Mouse (Mus musculus) cortical plate, adult 2 months (tissue): ENCODE measurements around the gene Slc8a1. TPM values are rescaled to one million over a fixed set of nuclear protein-coding genes. Genes with fewer than 3 reads are reported as not detected.

Experiments used
- H3K27ac ChIP-seq: fragments of 200-500 bp; 2 replicates; pipeline ENCODE4 v1.5.1; 2012; ENCODE audit warnings: low read length, control low read depth, inconsistent platforms; ENCODE audit not compliant: insufficient read depth
- H3K4me1 ChIP-seq: fragments of 200-500 bp; 2 replicates; pipeline ENCODE4 v1.6.1; 2011; ENCODE audit warnings: low read length; ENCODE audit not compliant: control insufficient read depth, insufficient read depth
- H3K4me3 ChIP-seq: fragments of 200-500 bp; 2 replicates; pipeline ENCODE4 v1.5.1; 2011; ENCODE audit warnings: mild to moderate bottlenecking, low read length, control low read depth; ENCODE audit not compliant: insufficient read depth
- CTCF ChIP-seq: fragments of 200-500 bp; IDR thresholded peaks from 2 replicates; pipeline ENCODE4 v1.5.1; 2011; ENCODE audit warnings: mild to moderate bottlenecking, control low read depth, low read length; ENCODE audit not compliant: insufficient read depth; ENCODE audit errors: extremely low read depth
- POLR2A ChIP-seq: fragments of 200-500 bp; IDR thresholded peaks from 2 replicates; pipeline ENCODE4 v1.6.1; 2011; ENCODE audit warnings: mild to moderate bottlenecking, low read length, control low read depth; ENCODE audit not compliant: insufficient read depth; ENCODE audit errors: extremely low read depth
- polyA plus RNA-seq: library from polyadenylated mRNA; depleted of rRNA; stranded (reverse); fragments of >200 nt; gene quantifications from 2 replicates; pipeline ENCODE4 v1.2.3, GENCODE M21; 2012

The Slc8a1 gene
- polyA plus RNA-seq, 1 experiment: 29.5 TPM

DNA sequence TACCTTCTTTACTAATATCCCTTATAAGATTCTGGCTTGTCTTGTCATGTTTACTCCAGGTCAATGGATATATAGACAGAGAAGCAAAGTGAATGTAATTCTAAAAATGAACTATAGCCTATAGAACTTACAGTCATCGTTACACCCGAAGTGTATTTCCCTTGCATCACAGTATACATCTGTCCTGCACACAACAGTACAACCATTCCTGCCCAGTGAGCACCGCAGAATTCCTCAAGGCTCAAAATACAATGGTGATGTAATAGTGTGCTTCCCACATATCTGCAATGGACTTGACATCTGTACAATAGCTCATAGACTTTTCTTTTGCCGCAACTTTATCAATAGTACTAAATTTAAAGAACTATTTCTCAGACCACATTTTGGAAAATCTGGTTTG, 8.3 kb downstream of the Slc8a1 start:
- TF ChIP-seq CTCF (no peak), POLR2A (no peak)
- Histone ChIP-seq H3K4me3 (no peak overlapping the region), H3K27ac (no peak overlapping the region), H3K4me1 (no peaks in the 10 kb centered on the region)

DNA sequence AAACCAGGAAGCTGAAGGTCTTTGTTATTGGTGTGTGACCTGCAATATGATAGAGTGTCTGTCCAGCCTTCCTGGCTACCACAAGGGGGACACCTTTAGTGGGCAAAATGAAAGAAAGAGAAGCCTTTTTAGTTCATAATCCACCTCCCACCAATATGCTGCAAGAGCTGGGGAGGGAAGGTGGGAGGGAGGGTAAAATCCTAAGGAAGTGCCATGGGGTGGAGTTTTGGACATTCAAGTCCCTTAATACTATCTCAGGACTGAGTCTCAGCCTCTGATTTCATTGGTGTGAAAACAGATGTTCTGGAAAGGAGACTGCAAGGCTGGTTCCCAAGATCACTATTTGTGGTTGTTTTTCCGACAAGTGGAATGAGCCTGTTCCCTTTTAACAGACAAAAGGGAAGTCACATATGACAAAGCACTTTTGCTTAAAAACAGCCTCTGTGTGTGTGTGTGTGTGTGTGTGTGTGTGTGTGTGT, 25.9 kb downstream of the Slc8a1 start:
- H3K4me1 ChIP-seq: no peaks in the 10 kb centered on the region
- TF ChIP-seq CTCF (no peak), POLR2A (no peak)
- no peak overlapping the region for H3K4me3 ChIP-seq
- H3K27ac ChIP-seq: no peak overlapping the region; the same call in 1 of the 2 replicates

DNA sequence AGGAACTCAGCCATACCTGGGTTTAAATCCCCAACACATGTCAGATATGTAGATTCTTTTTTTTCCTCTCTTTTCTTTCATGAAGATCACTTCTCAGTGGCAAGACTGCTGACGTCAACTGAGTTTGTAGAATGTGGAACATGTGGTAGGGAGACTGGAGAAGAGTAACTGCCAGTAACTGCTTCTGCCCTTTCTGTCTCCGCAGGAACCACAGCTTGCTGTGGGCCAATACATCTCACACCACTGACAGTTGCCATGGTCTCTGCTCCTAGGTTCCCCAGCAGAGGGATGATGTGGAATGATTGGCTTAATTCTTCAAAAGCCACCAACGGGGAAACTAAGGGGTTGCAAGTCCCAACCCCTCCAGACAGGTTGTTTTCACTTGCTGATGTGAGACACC, 33.4 kb downstream of the Slc8a1 start:
- H3K4me1 ChIP-seq: no peaks in the 10 kb centered on the region
- TF ChIP-seq CTCF (no peak), POLR2A (no peak)

DNA sequence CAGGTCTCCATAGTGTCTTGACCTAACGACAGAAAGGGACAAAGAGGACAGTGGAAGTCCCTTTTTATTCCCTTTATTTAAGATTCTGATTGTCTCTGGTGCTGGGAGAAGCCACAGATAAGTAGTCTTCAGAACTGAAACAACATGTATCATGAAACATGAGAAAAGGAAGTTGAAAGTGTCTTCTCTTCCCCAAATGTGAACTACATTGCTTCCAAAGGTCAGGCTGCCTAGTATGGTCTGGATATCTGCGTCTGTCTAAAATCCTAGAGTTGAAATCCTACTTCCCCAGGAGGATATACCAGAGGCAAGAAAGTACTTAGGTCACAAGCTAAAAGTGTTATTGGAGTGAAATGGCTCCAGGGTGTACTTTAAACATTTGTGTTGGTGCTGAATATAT, 34.9 kb downstream of the Slc8a1 start:
- no peak for TF ChIP-seq CTCF
- no peak for TF ChIP-seq POLR2A
- H3K27ac ChIP-seq: no peak overlapping the region
- H3K4me3 ChIP-seq: no peak overlapping the region
- no peaks in the 10 kb centered on the region for H3K4me1 ChIP-seq

More for the DNA sequence above, 33.4 kb downstream of the Slc8a1 start:
- Histone ChIP-seq H3K4me3 (no peak overlapping the region), H3K27ac (no peak overlapping the region)

DNA sequence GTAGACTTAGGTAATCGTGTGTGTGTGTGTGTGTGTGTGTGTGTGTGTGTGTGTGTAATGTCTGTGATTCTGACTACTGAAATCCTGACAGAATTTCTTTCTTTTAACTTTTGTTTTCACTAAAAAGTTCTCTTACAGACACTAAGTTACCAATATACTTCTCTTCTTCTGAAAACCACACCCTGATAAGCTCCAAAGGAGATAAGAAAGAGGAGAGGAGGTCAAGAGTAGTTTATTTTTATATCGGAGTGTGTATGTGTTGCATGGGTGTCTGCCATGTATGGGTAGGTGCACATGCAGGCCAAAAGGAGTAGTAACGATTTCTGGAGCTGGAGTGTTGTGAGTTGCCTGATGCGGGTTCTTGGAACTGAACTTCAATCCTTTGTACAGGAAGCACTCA, 36.5 kb downstream of the Slc8a1 start:
- Histone ChIP-seq H3K4me3 (no peak overlapping the region), H3K27ac (no peak overlapping the region), H3K4me1 (no peaks in the 10 kb centered on the region)
- TF ChIP-seq POLR2A (no peak), CTCF (no peak)

DNA sequence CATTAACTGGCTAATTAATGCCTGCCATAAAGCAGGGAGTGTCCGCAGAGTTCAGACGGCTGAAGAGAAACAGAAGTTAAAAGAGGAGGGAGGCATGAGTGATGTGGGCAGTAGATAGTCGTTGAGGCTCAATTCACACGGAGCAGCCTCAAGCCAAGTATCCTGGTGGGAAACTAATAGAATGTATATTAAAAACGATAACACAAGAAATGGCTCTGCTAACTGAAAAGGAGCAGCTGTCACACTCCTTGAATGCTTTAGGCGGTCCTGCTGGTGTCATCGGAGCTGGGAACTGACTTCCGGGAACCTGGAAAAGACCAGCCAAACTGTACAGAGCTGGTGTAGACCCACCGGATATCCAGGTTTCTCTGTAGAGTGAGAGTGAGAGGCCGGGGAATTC, 39.4 kb downstream of the Slc8a1 start:
- no peak for TF ChIP-seq POLR2A
- no peak for TF ChIP-seq CTCF
- no peaks in the 10 kb centered on the region for H3K4me1 ChIP-seq
- no peak overlapping the region for H3K27ac ChIP-seq
- H3K4me3 ChIP-seq: no peak overlapping the region

DNA sequence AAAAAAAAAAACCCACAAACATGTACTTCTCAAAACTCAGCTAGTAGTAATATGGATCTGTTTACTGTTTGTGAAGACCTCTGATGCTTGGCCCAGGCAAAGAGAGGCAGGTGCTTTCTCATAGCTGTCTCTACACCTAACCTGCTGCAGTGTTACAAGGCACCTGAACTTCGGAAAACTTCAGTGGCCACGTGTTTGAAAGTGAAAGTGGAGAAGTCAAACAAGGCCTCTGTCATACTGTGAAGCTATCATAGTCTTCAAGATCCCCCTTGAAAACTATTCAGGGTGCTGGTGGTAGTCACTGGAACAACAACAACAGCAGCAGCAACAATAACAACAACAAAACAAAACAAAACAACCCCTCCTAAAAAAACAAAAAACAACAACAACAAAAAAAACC, 40.5 kb downstream of the Slc8a1 start:
- no peak overlapping the region for H3K4me3 ChIP-seq
- H3K4me1 ChIP-seq: no peaks in the 10 kb centered on the region
- no peak overlapping the region for H3K27ac ChIP-seq
- no peak for TF ChIP-seq CTCF
- TF ChIP-seq POLR2A: no peak

DNA sequence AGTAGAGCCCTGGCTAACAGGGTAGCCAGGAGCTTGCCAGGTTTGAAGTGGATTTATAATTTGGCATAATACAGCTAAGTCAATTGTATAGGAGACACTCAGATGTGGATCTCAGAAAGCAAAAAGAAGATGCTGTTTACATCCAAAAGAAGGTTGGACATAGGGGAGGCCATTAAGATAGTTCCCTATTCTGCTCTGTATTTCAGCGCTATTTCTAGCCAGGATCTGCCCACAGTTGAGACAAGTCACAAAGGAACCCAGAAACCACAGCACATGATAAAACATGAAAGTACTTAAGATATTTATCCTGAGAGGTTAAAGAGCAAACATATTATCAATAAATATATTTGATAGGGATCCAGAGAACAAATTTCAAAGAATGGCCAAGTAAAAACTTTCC, 43.2 kb downstream of the Slc8a1 start:
- Histone ChIP-seq H3K4me1 (no peaks in the 10 kb centered on the region), H3K4me3 (no peak overlapping the region), H3K27ac (no peak overlapping the region)
- TF ChIP-seq CTCF (no peak), POLR2A (no peak)

DNA sequence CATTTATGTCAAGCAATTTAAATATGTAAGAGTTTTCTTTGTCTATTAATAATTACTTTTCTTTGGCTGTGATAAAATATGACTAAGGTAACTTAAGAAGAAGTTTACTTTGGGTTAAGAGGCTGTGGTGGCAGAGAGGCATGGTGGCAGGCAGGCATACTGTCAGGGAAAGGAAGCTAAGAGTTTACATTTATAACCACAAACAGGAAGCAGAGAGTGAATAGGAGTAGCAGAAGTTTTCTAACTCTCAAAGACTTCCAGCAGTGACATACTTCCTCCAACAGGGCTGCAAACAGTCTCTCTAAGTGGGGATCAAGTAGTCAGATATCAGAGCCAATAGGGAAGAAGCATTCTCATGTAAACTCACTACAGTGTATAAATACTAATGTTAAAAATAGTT, 58.6 kb downstream of the Slc8a1 start:
- no peak for TF ChIP-seq CTCF
- TF ChIP-seq POLR2A: no peak
- Histone ChIP-seq H3K4me3 (no peak overlapping the region), H3K27ac (no peak overlapping the region), H3K4me1 (no peaks in the 10 kb centered on the region)

DNA sequence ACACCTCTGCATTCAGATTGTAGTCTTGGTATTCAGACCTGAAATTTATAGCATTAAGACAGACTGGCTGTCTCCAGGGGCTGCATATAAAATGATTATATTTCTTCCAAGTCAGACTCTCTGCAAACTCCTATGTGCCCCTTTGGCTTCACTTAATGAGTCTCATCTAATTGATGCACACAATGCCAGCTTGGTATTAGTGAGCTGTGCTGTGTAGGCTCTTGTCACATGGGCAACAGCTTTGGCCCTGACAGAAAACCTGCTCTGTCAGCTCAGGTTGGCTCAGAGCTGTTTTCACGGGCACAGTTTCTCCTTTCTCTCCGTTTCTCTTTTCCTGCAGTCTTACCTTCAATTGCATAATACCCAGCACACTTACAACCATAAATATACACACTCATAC, 60.7 kb downstream of the Slc8a1 start:
- TF ChIP-seq POLR2A (no peak), CTCF (no peak)
- Histone ChIP-seq H3K27ac (no peak overlapping the region), H3K4me1 (no peaks in the 10 kb centered on the region), H3K4me3 (no peak overlapping the region)
